In genomic region chr3:152928287-152928975, GRCm38 (mm10) we compare ENCODE assay signal across 8 mouse cellular contexts. TPM values are rescaled to one million over a fixed set of nuclear protein-coding genes. Genes with fewer than 3 reads are reported as not detected.
A peak's percentile ranks its signal among the peaks of the same experiment; 100 is the strongest.
DNase-seq lines count a peak whose midpoint lies in the region; ATAC-seq lines count a peak whose summit lies in the region.

No protein-coding gene starts in this region.

- no peak overlapping the region for H3K9ac ChIP-seq in lung, embryonic 16.5 days (ENCODE audit: low read length)

- no peak for DNase-seq in lung, postnatal 14 days
- DNase-seq in c-Kit-positive CD71-positive TER-119-positive erythroid progenitor cells, embryonic 14.5 days (ENCODE audit: low spot score): peak; percentile 15
- peak; percentile 83 for DNase-seq in induced T-regulatory cell, adult 2 months (ENCODE audit: low read depth)
- DNase-seq in retina, embryonic 14.5 days (ENCODE audit: low spot score): peak; percentile 70
- DNase-seq in cerebellum, adult 11-12 months: no peak
- no peak for DNase-seq in cerebellum, postnatal 36 days
- DNase-seq in urinary bladder, postnatal 4 days (ENCODE audit: low spot score in 2 of 2): no peak

- WGBS in lung, embryonic 16.5 days: 60% methylated on average over 13 of the region's 13 CpGs

- H3K36me3 ChIP-seq in lung, embryonic 16.5 days (ENCODE audit: control insufficient read depth, insufficient read depth, low read length): no peaks in the 10 kb centered on the region

- no peaks in the 10 kb centered on the region for H3K9me3 ChIP-seq in lung, embryonic 16.5 days (ENCODE audit: control insufficient read depth, low read length)

- no peaks in the 10 kb centered on the region for H3K27me3 ChIP-seq in lung, embryonic 16.5 days (ENCODE audit: control insufficient read depth, insufficient read depth, low read depth, low read length)

- no peak overlapping the region for H3K27ac ChIP-seq in lung, embryonic 16.5 days (ENCODE audit: low read length)

- 0 out of 2 replicates have a peak, but pooled peaks have one; percentile 26 for ATAC-seq in lung, embryonic 16.5 days (ENCODE audit: low read depth)

- H3K4me1 ChIP-seq in lung, embryonic 16.5 days (replicated peaks; ENCODE audit: control insufficient read depth, insufficient read depth, low read length): peaks cover 5% of the 10 kb centered on the region; the same call in 1 of the 2 replicates

- H3K4me2 ChIP-seq in lung, embryonic 16.5 days (ENCODE audit: low read depth, low read length): no peak overlapping the region

- no peak overlapping the region for H3K4me3 ChIP-seq in lung, embryonic 16.5 days (ENCODE audit: low read length)

RNA-seq across cellular contexts. Expression of gene St6galnac5, which starts 53.6 kb away (rescaled TPM):
- polyA plus RNA-seq in lung, embryonic 16.5 days (2015; fragmentation: Nextera tagmentation; extraction: Ambion mirVana): 0.62 and 1.1 TPM in 2 replicates

Comparison
In these comparisons a context has a peak if more than half of its experiments do, and no peak if none do; other contexts are left out.
1. DNase-seq: peak in c-Kit-positive CD71-positive TER-119-positive erythroid progenitor cells, embryonic 14.5 days (single experiment), induced T-regulatory cell, adult 2 months (single experiment) and retina, embryonic 14.5 days (single experiment); none in lung, postnatal 14 days (single experiment), cerebellum, adult 11-12 months (single experiment), cerebellum, postnatal 36 days (0 of 2) and urinary bladder, postnatal 4 days (0 of 2).